17 mouse cellular contexts compared by ENCODE assay signal in genomic region chr4:74076727-74077126, GRCm38 (mm10).
A peak's percentile ranks its signal among the peaks of the same experiment; 100 is the strongest.
DNase-seq lines count a peak whose midpoint lies in the region; ATAC-seq and TF ChIP-seq lines count a peak whose summit lies in the region.
"Had no signal": no experiment of that assay in that cellular context is flagged by ENCODE, and none has a peak within 500 bp of the region (broad histone marks: within the 10 kb centered on the region; RNA-seq: fewer than 3 reads in every experiment).

No protein-coding gene starts in this region.

- no peak overlapping the region for H3K9ac ChIP-seq in forebrain, embryonic 14.5 days (ENCODE audit: low read length)
- H3K9ac ChIP-seq in forebrain, embryonic 16.5 days (replicated peaks; ENCODE audit: low read depth, low read length), result no peak overlapping the region
- no peak overlapping the region for H3K9ac ChIP-seq in midbrain, postnatal 0 days (replicated peaks; ENCODE audit: low read length, poor library complexity, severe bottlenecking)
- no peak overlapping the region for H3K9ac ChIP-seq in midbrain, embryonic 15.5 days
- H3K9ac ChIP-seq in lung, postnatal 0 days (replicated peaks; ENCODE audit: low read depth), result no peak overlapping the region
- H3K9ac ChIP-seq: liver, embryonic 15.5 days; midbrain, embryonic 13.5 days had no signal

- no peaks in the 10 kb centered on the region for H3K27me3 ChIP-seq in forebrain, embryonic 14.5 days (replicated peaks; ENCODE audit: control insufficient read depth, insufficient read depth, low read length)
- H3K27me3 ChIP-seq in forebrain, embryonic 16.5 days (replicated peaks; ENCODE audit: control insufficient read depth, insufficient read depth, low read length), result no peaks in the 10 kb centered on the region
- H3K27me3 ChIP-seq in midbrain, postnatal 0 days (ENCODE audit: insufficient read depth, low read length), result no peaks in the 10 kb centered on the region
- H3K27me3 ChIP-seq in midbrain, embryonic 15.5 days (replicated peaks), result no peaks in the 10 kb centered on the region
- no peaks in the 10 kb centered on the region for H3K27me3 ChIP-seq in lung, postnatal 0 days (replicated peaks; ENCODE audit: insufficient read depth, low read length)
- H3K27me3 ChIP-seq: liver, embryonic 15.5 days; midbrain, embryonic 13.5 days had no signal

- H3K4me3 ChIP-seq in forebrain, embryonic 14.5 days (ENCODE audit: low read depth, low read length), result no peak overlapping the region
- H3K4me3 ChIP-seq in forebrain, embryonic 16.5 days (replicated peaks; ENCODE audit: low read length), result no peak overlapping the region
- H3K4me3 ChIP-seq in midbrain, postnatal 0 days (ENCODE audit: low read depth, low read length), result no peak overlapping the region
- H3K4me3 ChIP-seq in midbrain, embryonic 15.5 days, result no peak overlapping the region
- H3K4me3 ChIP-seq in lung, postnatal 0 days (ENCODE audit: low read depth, low read length), result no peak overlapping the region
- H3K4me3 ChIP-seq: embryonic facial prominence, embryonic 10.5 days; liver, embryonic 15.5 days; midbrain, embryonic 13.5 days had no signal

- H3K4me2 ChIP-seq in forebrain, embryonic 14.5 days (ENCODE audit: low read length), result no peak overlapping the region
- H3K4me2 ChIP-seq in forebrain, embryonic 16.5 days (ENCODE audit: low read length), result no peak overlapping the region
- no peak overlapping the region for H3K4me2 ChIP-seq in midbrain, postnatal 0 days (ENCODE audit: low read depth, low read length, poor library complexity, severe bottlenecking)
- H3K4me2 ChIP-seq in midbrain, embryonic 15.5 days, result no peak overlapping the region
- no peak overlapping the region for H3K4me2 ChIP-seq in lung, postnatal 0 days (replicated peaks; ENCODE audit: low read depth, low read length)
- H3K4me2 ChIP-seq: liver, embryonic 15.5 days; midbrain, embryonic 13.5 days had no signal

- no peak for TF ChIP-seq CTCF in midbrain, postnatal 0 days (IDR thresholded peaks at IDR 0.05)
- no peak for TF ChIP-seq CTCF in lung, postnatal 0 days (IDR thresholded peaks at IDR 0.05)

- H3K4me1 ChIP-seq in forebrain, embryonic 14.5 days (ENCODE audit: control insufficient read depth, insufficient read depth, low read length), result no peaks in the 10 kb centered on the region
- no peaks in the 10 kb centered on the region for H3K4me1 ChIP-seq in forebrain, embryonic 16.5 days (replicated peaks; ENCODE audit: control insufficient read depth, insufficient read depth, low read length)
- no peaks in the 10 kb centered on the region for H3K4me1 ChIP-seq in midbrain, postnatal 0 days (ENCODE audit: insufficient read depth, low read length)
- no peaks in the 10 kb centered on the region for H3K4me1 ChIP-seq in midbrain, embryonic 15.5 days
- H3K4me1 ChIP-seq in lung, postnatal 0 days (ENCODE audit: insufficient read depth, low read depth, low read length), result no peaks in the 10 kb centered on the region
- H3K4me1 ChIP-seq: embryonic facial prominence, embryonic 10.5 days; liver, embryonic 15.5 days; midbrain, embryonic 13.5 days had no signal

- no peaks in the 10 kb centered on the region for H3K9me3 ChIP-seq in forebrain, embryonic 14.5 days (replicated peaks; ENCODE audit: control insufficient read depth, low read length)
- H3K9me3 ChIP-seq in forebrain, embryonic 16.5 days (ENCODE audit: control insufficient read depth, low read length), result no peaks in the 10 kb centered on the region
- H3K9me3 ChIP-seq in midbrain, postnatal 0 days (ENCODE audit: low read length), result no peaks in the 10 kb centered on the region
- no peaks in the 10 kb centered on the region for H3K9me3 ChIP-seq in midbrain, embryonic 15.5 days
- no peaks in the 10 kb centered on the region for H3K9me3 ChIP-seq in lung, postnatal 0 days (ENCODE audit: low read length)
- H3K9me3 ChIP-seq: embryonic facial prominence, embryonic 10.5 days; liver, embryonic 15.5 days; midbrain, embryonic 13.5 days had no signal

- H3K27ac ChIP-seq in forebrain, embryonic 14.5 days (ENCODE audit: low read depth, low read length), result no peak overlapping the region
- no peak overlapping the region for H3K27ac ChIP-seq in forebrain, embryonic 16.5 days (ENCODE audit: low read length)
- no peak overlapping the region for H3K27ac ChIP-seq in midbrain, postnatal 0 days (ENCODE audit: low read depth, low read length)
- no peak overlapping the region for H3K27ac ChIP-seq in midbrain, embryonic 15.5 days
- no peak overlapping the region for H3K27ac ChIP-seq in lung, postnatal 0 days (ENCODE audit: low read length)
- H3K27ac ChIP-seq: embryonic facial prominence, embryonic 10.5 days; liver, embryonic 15.5 days; midbrain, embryonic 13.5 days had no signal

- H3K36me3 ChIP-seq in forebrain, embryonic 14.5 days (ENCODE audit: control insufficient read depth, insufficient read depth, low read length), result no peaks in the 10 kb centered on the region
- no peaks in the 10 kb centered on the region for H3K36me3 ChIP-seq in forebrain, embryonic 16.5 days (ENCODE audit: control insufficient read depth, insufficient read depth)
- no peaks in the 10 kb centered on the region for H3K36me3 ChIP-seq in midbrain, postnatal 0 days (ENCODE audit: insufficient read depth, low read length)
- H3K36me3 ChIP-seq in midbrain, embryonic 15.5 days (replicated peaks), result no peaks in the 10 kb centered on the region
- H3K36me3 ChIP-seq in lung, postnatal 0 days (ENCODE audit: insufficient read depth, low read length), result no peaks in the 10 kb centered on the region
- H3K36me3 ChIP-seq: embryonic facial prominence, embryonic 10.5 days; liver, embryonic 15.5 days; midbrain, embryonic 13.5 days had no signal

- TF ChIP-seq EP300 in lung, postnatal 0 days (IDR thresholded peaks at IDR 0.05), result no peak

- 43% methylated on average over 2 of the region's 2 CpGs for WGBS in forebrain, embryonic 14.5 days
- WGBS in forebrain, embryonic 16.5 days, result 21% methylated on average over 2 of the region's 2 CpGs
- 25% methylated on average over 2 of the region's 2 CpGs for WGBS in midbrain, postnatal 0 days
- WGBS in midbrain, embryonic 15.5 days, result 35% methylated on average over 2 of the region's 2 CpGs
- WGBS in lung, postnatal 0 days, result 29% methylated on average over 2 of the region's 2 CpGs

- no peak; the same call in 1 of the 2 replicates for ATAC-seq in forebrain, embryonic 14.5 days
- no peak for ATAC-seq in forebrain, embryonic 16.5 days
- ATAC-seq in midbrain, postnatal 0 days (ENCODE audit: low FRiP score), result no peak
- ATAC-seq in midbrain, embryonic 15.5 days (replicated peaks), result no peak
- ATAC-seq in lung, postnatal 0 days, result no peak
- ATAC-seq: intestine, postnatal 0 days; midbrain, embryonic 13.5 days had no signal

- peak; percentile 17 for DNase-seq in forebrain, embryonic 14.5 days (ENCODE audit: low spot score)
- peak; percentile 64 for DNase-seq in midbrain, postnatal 0 days (ENCODE audit: low spot score)
- peak; percentile 80 to 84 for DNase-seq in cerebellum, postnatal 10 days
- DNase-seq in retina, postnatal 1 day, result peak; percentile 63
- DNase-seq in lung, postnatal 0 days (ENCODE audit: low spot score), result no peak
- DNase-seq in thymus, postnatal 4 days, result no peak
- DNase-seq: adrenal gland, postnatal 10 days; gastrocnemius, postnatal 25 days; lung, postnatal 10 days; right cerebral cortex, postnatal 14 days; spleen, adult 18-20 months had no signal

Comparison
In these comparisons a context has a peak if more than half of its experiments do, and no peak if none do; other contexts are left out.
1. DNase-seq: peak in forebrain, embryonic 14.5 days (single experiment), midbrain, postnatal 0 days (single experiment), cerebellum, postnatal 10 days (2 of 2) and retina, postnatal 1 day (single experiment); none in lung, postnatal 0 days (single experiment) and thymus, postnatal 4 days (single experiment).